Mouse (Mus musculus): ENCODE measurements at regions not wholly inside any gene's neighbourhood (a gene's known extent, or its start where the extent isn't known, plus 50 kb on each side); places are given as distances from the start of the nearest gene placed in this dataset.

- DNase-seq (ENCODE audit: low read depth, low spot score), result no peak
Measured at GRCm38 (mm10) chr7:95688151-95689146, 482.6 kb upstream of the Tenm4 start.

- no peak for DNase-seq (ENCODE audit: low read depth, low spot score)
Measured at GRCm38 (mm10) chr7:95689161-95689833, 481.7 kb upstream of the Tenm4 start.

GRCm38 (mm10) chr7:95699506-95699905, 471.5 kb upstream of the Tenm4 start:
- DNase-seq (ENCODE audit: low read depth, low spot score), result no peak

- no peak for DNase-seq (ENCODE audit: low read depth, low spot score)
Measured at GRCm38 (mm10) chr7:95710088-95710487, 461.0 kb upstream of the Tenm4 start.

- DNase-seq (ENCODE audit: low read depth, low spot score), result no peak
Measured at GRCm38 (mm10) chr7:95720083-95720482, 451.0 kb upstream of the Tenm4 start.

- DNase-seq (ENCODE audit: low read depth, low spot score), result no peak
Measured at GRCm38 (mm10) chr7:95725716-95726487, 445.1 kb upstream of the Tenm4 start.

- DNase-seq (ENCODE audit: low read depth, low spot score), result no peak
Measured at GRCm38 (mm10) chr7:95733807-95734206, 437.2 kb upstream of the Tenm4 start.

- no peak for DNase-seq (ENCODE audit: low read depth, low spot score)
Measured at GRCm38 (mm10) chr7:95734587-95734986, 436.5 kb upstream of the Tenm4 start.

- no peak for DNase-seq (ENCODE audit: low read depth, low spot score)
Measured at GRCm38 (mm10) chr7:95736716-95737115, 434.3 kb upstream of the Tenm4 start.

- DNase-seq (ENCODE audit: low read depth, low spot score), result no peak
Measured at GRCm38 (mm10) chr7:95738725-95739245, 432.3 kb upstream of the Tenm4 start.

GRCm38 (mm10) chr7:95739779-95740178, 431.3 kb upstream of the Tenm4 start:
- no peak for DNase-seq (ENCODE audit: low read depth, low spot score)

GRCm38 (mm10) chr7:95758375-95758774, 412.7 kb upstream of the Tenm4 start:
- DNase-seq (ENCODE audit: low read depth, low spot score), result no peak

GRCm38 (mm10) chr7:95760945-95761661, 409.9 kb upstream of the Tenm4 start:
- no peak for DNase-seq (ENCODE audit: low read depth, low spot score)

GRCm38 (mm10) chr7:95766356-95767150, 404.5 kb upstream of the Tenm4 start:
- no peak for DNase-seq (ENCODE audit: low read depth, low spot score)

GRCm38 (mm10) chr7:95784523-95784922, 386.5 kb upstream of the Tenm4 start:
- DNase-seq (ENCODE audit: low read depth, low spot score), result no peak

- DNase-seq (ENCODE audit: low read depth, low spot score), result no peak
Measured at GRCm38 (mm10) chr7:95787543-95787942, 383.5 kb upstream of the Tenm4 start.

GRCm38 (mm10) chr7:95787951-95788350, 383.1 kb upstream of the Tenm4 start:
- DNase-seq (ENCODE audit: low read depth, low spot score), result no peak

GRCm38 (mm10) chr7:95789424-95789823, 381.6 kb upstream of the Tenm4 start:
- DNase-seq (ENCODE audit: low read depth, low spot score), result no peak

GRCm38 (mm10) chr7:95799022-95799421, 372.0 kb upstream of the Tenm4 start:
- DNase-seq (ENCODE audit: low read depth, low spot score), result no peak

GRCm38 (mm10) chr7:95809626-95810025, 361.4 kb upstream of the Tenm4 start:
- no peak for DNase-seq (ENCODE audit: low read depth, low spot score)
